Mouse (Mus musculus) midbrain, postnatal 0 days (tissue): ENCODE measurements around the gene Ugt1a8. TPM values are rescaled to one million over a fixed set of nuclear protein-coding genes. Genes with fewer than 3 reads are reported as not detected.
"Not testable (repeated sequence)": the region's sequence is repeated elsewhere in the genome, so short reads cannot be mapped to it uniquely, and the experiment has no call there.

ENCODE experiments used
- ATAC-seq: fragments of 200-750 bp; cut with Nextera tagmentation; 2 replicates; pipeline ENCODE4 v1.8.0; 2017; ENCODE audit warnings: moderate number of reproducible peaks, mild to moderate bottlenecking, moderate TSS enrichment, moderate library complexity; ENCODE audit not compliant: low FRiP score
- DNase-seq: peaks from one replicate; pipeline ENCODE4 v3.0.0-alpha.2; 2015; ENCODE audit warnings: low spot score
- H3K27ac ChIP-seq: fragments of 300-500 bp; sonication (generic); 2 replicates; pipeline ENCODE4 v1.5.1; 2014; ENCODE audit warnings: low read depth, mild to moderate bottlenecking, low read length, mixed read lengths
- H3K27me3 ChIP-seq: fragments of 300-500 bp; sonication (generic); 2 replicates; pipeline ENCODE4 v1.6.1; 2014; ENCODE audit warnings: low read length, control low read depth, mixed read lengths; ENCODE audit not compliant: insufficient read depth
- H3K36me3 ChIP-seq: fragments of 300-500 bp; sonication (generic); 2 replicates; pipeline ENCODE4 v1.6.1; 2014; ENCODE audit warnings: low read length, control low read depth, mixed read lengths; ENCODE audit not compliant: insufficient read depth
- H3K4me1 ChIP-seq: fragments of 300-500 bp; sonication (generic); 2 replicates; pipeline ENCODE4 v1.6.1; 2014; ENCODE audit warnings: mild to moderate bottlenecking, control low read depth, antibody characterized with exemption, low read length, mixed read lengths; ENCODE audit not compliant: insufficient read depth
- H3K4me2 ChIP-seq: fragments of 300-500 bp; sonication (generic); 2 replicates; pipeline ENCODE4 v1.6.1; 2014; ENCODE audit warnings: low read depth, mild to moderate bottlenecking, low read length, mixed read lengths; ENCODE audit not compliant: poor library complexity, severe bottlenecking
- H3K4me3 ChIP-seq: fragments of 300-500 bp; sonication (generic); 2 replicates; pipeline ENCODE4 v1.5.1; 2014; ENCODE audit warnings: low read depth, mild to moderate bottlenecking, low read length, moderate library complexity
- H3K9ac ChIP-seq: fragments of 300-500 bp; sonication (generic); replicated peaks from 2 replicates; pipeline ENCODE4 v1.6.1; 2014; ENCODE audit warnings: mild to moderate bottlenecking, low read length, moderate library complexity, mixed read lengths; ENCODE audit not compliant: poor library complexity, severe bottlenecking
- H3K9me3 ChIP-seq: fragments of 300-500 bp; sonication (generic); 2 replicates; pipeline ENCODE4 v1.6.1; 2016; ENCODE audit warnings: low read length, control low read depth
- CTCF ChIP-seq: IDR thresholded peaks from 2 replicates; pipeline ENCODE4 v1.5.1; 2016; ENCODE audit warnings: antibody characterized with exemption, mild to moderate bottlenecking
- WGBS: fragments of 180-500 bp; shearing (Covaris S2); extraction: QIAGEN DNeasy Blood & Tissue Kit; methylation state at CpG from one replicate; pipeline ENCODE4 v1.1.7; 2014; 5-methylcytosine and 5-hydroxymethylcytosine counted together
- polyA plus RNA-seq: library from polyadenylated mRNA; unstranded; fragments of >200 nt; fragmentation: Nextera tagmentation; extraction: Ambion mirVana; gene quantifications from 2 replicates; pipeline ENCODE4 v1.2.1, GENCODE M21; 2015
- total RNA-seq: library from RNA; depleted of rRNA; stranded (reverse); fragments of >200 nt; gene quantifications from 2 replicates; pipeline ENCODE4 v1.2.3, GENCODE M21; 2014

The Ugt1a8 gene
- total and polyA plus RNA-seq, 2 experiments from 2014 or later: not detected

DNA sequence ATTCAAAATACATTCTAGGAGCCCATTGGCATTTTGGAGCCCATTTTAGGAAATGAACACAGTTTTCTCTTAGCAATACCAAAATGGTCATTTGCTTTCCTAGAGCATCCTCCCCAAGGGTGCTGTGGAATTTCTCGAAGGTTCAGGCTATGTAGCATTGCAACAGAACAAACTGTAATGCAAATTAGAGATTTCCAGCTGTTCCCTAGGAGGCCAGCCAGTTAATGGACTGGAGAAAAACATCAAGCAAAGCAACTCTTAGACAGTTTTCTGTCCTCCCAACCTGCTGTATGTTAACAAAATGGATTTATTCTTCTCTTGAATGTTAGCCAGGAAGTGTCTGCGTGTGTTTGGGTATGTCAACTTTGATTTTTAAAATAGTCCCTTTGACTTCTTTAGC is 49.0 kb downstream of the Ugt1a8 start:
- DNase-seq: no peak
- no peak for TF ChIP-seq CTCF
- 73% methylated on average over 2 of the region's 2 CpGs for WGBS
- no peaks in the 10 kb centered on the region for H3K36me3 ChIP-seq
- no peak overlapping the region for H3K9ac ChIP-seq
- H3K27ac ChIP-seq: no peak overlapping the region
- H3K4me2 ChIP-seq: no peak overlapping the region
- ATAC-seq: no peak
- no peaks in the 10 kb centered on the region for H3K4me1 ChIP-seq
- H3K27me3 ChIP-seq: no peaks in the 10 kb centered on the region
- no peaks in the 10 kb centered on the region for H3K9me3 ChIP-seq
- no peak overlapping the region for H3K4me3 ChIP-seq

DNA sequence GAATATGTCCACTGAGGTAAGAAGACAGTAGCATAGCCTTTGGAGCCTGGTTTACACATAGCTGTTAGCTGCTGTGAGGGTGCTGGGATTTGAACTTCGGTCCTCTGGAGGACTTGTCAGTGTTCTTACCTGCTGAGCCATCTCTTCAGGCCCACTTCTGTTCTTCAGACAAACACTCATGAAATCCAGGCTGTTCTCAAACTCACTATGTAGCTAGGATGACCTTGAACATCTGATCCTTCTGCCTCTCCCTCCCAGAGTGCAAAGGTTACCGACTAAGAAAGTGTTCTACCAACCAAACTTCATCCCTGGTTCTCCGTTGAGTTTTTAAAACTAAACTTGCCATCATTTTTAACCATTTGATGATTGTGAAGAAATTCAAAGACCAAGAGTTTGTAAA is 49.7 kb downstream of the Ugt1a8 start:
- H3K36me3 ChIP-seq: no peaks in the 10 kb centered on the region
- ATAC-seq (no peak), DNase-seq (no peak)
- H3K27ac ChIP-seq: no peak overlapping the region
- WGBS: 81% methylated on average over 3 of the region's 3 CpGs
- H3K9me3 ChIP-seq: no peaks in the 10 kb centered on the region
- H3K4me1 ChIP-seq: no peaks in the 10 kb centered on the region
- no peak overlapping the region for H3K9ac ChIP-seq
- no peaks in the 10 kb centered on the region for H3K27me3 ChIP-seq
- no peak overlapping the region for H3K4me3 ChIP-seq
- H3K4me2 ChIP-seq: no peak overlapping the region
- no peak for TF ChIP-seq CTCF

DNA sequence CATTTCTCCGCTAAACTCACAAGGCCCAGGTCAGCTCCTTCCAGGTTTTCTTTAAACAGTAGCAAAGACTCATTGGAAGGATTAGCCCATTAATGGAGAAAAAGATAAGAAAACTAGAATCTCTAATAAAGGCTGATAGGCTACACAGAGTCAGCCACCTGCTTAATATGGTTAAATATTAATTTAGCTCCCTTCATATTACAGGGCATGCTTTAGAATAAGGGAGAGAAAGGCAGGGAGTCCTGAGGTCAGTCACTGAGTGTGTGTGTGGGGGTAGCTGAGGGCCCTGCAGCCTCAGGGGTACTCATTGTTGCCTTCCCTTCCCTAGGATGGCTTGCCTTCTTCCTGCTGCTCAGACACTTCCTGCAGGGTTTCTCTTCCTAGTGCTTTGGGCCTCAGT is 50.5 kb downstream of the Ugt1a8 start:
- no peak overlapping the region for H3K9ac ChIP-seq
- H3K4me2 ChIP-seq: no peak overlapping the region
- no peak for DNase-seq
- no peaks in the 10 kb centered on the region for H3K9me3 ChIP-seq
- no peaks in the 10 kb centered on the region for H3K27me3 ChIP-seq
- H3K27ac ChIP-seq: no peak overlapping the region
- no peak for ATAC-seq
- 97% methylated on average over 1 of the region's 1 CpGs for WGBS
- H3K4me1 ChIP-seq: no peaks in the 10 kb centered on the region
- no peak for TF ChIP-seq CTCF
- no peak overlapping the region for H3K4me3 ChIP-seq
- H3K36me3 ChIP-seq: no peaks in the 10 kb centered on the region

DNA sequence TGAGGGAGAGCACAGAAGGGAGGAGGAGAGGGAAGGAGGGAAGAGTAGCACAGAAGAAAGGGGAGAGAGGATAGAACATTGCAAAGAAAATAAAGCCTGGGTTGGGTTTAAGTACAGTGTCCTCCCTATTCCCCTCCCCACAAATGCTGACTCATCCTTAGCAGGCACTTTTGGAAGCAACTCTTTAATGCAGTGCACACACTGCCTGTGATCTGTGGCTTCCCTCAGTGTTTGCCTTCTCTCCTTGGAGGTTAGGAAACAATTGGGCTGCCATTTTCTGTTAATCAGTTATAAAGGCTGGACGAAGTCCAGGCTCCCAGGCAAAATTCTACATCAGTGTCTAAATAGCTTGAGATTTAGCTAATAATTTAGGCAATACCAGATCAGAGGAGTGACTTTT is 52.9 kb downstream of the Ugt1a8 start:
- WGBS: 53% methylated on average over 1 of the region's 1 CpGs
- DNase-seq, H3K27ac ChIP-seq, H3K9me3 ChIP-seq, H3K4me3 ChIP-seq, H3K36me3 ChIP-seq, H3K9ac ChIP-seq, ATAC-seq, H3K27me3 ChIP-seq, H3K4me1 ChIP-seq, H3K4me2 ChIP-seq: not testable (repeated sequence)

DNA sequence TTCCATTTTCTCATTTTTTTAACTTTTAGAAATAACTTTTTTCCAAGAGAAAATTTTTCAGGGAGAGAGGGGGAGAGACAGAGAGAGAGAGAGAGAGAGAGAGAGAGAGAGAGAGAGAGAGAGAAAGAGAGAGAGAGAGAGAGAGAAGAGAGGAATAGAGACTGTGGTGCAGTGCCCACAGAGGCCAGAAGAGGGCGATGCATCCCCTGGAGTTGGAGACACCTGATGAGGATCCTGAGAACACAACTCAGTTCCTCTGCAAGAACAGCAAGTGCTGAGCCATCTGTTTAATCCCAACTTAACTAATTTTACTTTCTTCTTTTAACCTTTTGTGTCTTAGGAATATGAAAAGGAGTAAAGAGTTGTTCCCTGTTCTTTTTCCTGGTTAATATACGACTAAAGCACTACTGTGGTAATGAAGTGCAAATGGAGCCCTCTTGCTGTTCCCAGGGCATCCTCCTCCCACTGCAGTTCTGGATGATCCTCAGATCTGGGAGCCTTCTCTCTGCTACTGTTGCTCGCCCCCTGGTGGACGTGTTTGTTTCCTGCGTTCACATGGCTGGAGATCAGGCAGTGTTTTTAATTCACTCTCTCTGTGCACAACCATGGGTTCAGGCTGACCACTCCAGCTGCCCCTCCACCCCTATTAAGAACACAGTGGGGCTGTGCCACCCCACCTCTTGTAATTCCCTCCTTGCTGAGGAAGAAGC is 56.5 kb downstream of the Ugt1a8 start:
- TF ChIP-seq CTCF: peak; percentile 50
- H3K27me3 ChIP-seq, H3K36me3 ChIP-seq, H3K9ac ChIP-seq, ATAC-seq, H3K4me2 ChIP-seq, H3K4me3 ChIP-seq, H3K4me1 ChIP-seq, H3K9me3 ChIP-seq, H3K27ac ChIP-seq: not testable (repeated sequence)
- peak; percentile 26 for DNase-seq
- 3% methylated on average over 5 of the region's 5 CpGs for WGBS

DNA sequence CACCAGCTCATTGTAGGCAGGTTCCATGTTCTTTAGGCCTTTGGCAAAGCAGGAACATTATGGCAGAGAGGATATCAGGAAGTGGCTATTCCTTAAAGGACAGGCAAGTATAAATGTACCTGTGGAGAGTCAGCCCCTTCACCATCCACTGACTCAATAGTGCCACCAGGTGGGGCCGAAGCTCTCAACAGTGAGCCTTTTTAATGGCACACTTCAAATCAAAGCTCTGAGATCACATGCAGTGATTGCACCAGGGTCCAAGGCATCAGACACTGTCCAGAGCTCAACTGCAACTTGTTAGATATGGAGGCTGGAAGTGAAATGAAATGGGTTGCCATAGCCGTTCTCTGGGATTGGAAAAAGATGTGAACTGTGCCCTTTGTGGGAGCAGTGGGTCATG is 57.7 kb downstream of the Ugt1a8 start:
- not testable (repeated sequence) for H3K9me3 ChIP-seq, H3K27me3 ChIP-seq, H3K9ac ChIP-seq, H3K4me2 ChIP-seq, H3K27ac ChIP-seq, ATAC-seq, H3K4me1 ChIP-seq, H3K4me3 ChIP-seq, H3K36me3 ChIP-seq
- DNase-seq: peak; percentile 8
- peak; percentile 51 for TF ChIP-seq CTCF
- WGBS: 69% methylated on average over 2 of the region's 2 CpGs
